Mouse (Mus musculus) cerebellum, adult 2 months (tissue): ENCODE measurements around the gene Zfp61. TPM values are rescaled to one million over a fixed set of nuclear protein-coding genes. Genes with fewer than 3 reads are reported as not detected.

Source experiments
- DNase-seq, 2 experiments: peaks; one replicate each; pipeline ENCODE4 v3.0.0; 2021
- H3K27ac ChIP-seq: fragments of 200-500 bp; 2 replicates; pipeline ENCODE4 v1.5.1; 2012; ENCODE audit warnings: low read length, control low read depth, inconsistent platforms; ENCODE audit not compliant: insufficient read depth
- H3K27me3 ChIP-seq: fragments of 200-500 bp; 2 replicates; pipeline ENCODE4 v1.6.1; 2012; ENCODE audit warnings: inconsistent platforms, mild to moderate bottlenecking, low read length, moderate library complexity; ENCODE audit not compliant: control insufficient read depth, insufficient read depth
- H3K4me1 ChIP-seq: fragments of 200-500 bp; 2 replicates; pipeline ENCODE4 v1.6.1; 2011; ENCODE audit warnings: low read length; ENCODE audit not compliant: control insufficient read depth, insufficient read depth
- H3K4me3 ChIP-seq: fragments of 200-500 bp; replicated peaks from 2 replicates; pipeline ENCODE3; 2011; ENCODE audit warnings: mild to moderate bottlenecking, low read depth, low read length, control low read depth; ENCODE audit not compliant: insufficient read depth
- CTCF ChIP-seq: fragments of 200-500 bp; IDR thresholded peaks from 2 replicates; pipeline ENCODE4 v1.5.1; 2011; ENCODE audit warnings: low read depth, mild to moderate bottlenecking, control low read depth, low read length, moderate library complexity, borderline replicate concordance; ENCODE audit not compliant: insufficient read depth
- POLR2A ChIP-seq: fragments of 200-500 bp; IDR thresholded peaks from 2 replicates; pipeline ENCODE4 v1.6.1; 2011; ENCODE audit warnings: low read length, control low read depth, borderline replicate concordance; ENCODE audit not compliant: insufficient read depth
- WGBS: fragments of 180-500 bp; shearing (Covaris S2); methylation state at CpG from one replicate; pipeline ENCODE4 v1.1.7; 2018; 5-methylcytosine and 5-hydroxymethylcytosine counted together
- polyA plus RNA-seq: library from polyadenylated mRNA; depleted of rRNA; stranded (reverse); fragments of >200 nt; gene quantifications from 2 replicates; pipeline ENCODE4 v1.2.3, GENCODE M21; 2012

The Zfp61 gene
- polyA plus RNA-seq, 1 experiment = 36.4 TPM

- Histone ChIP-seq H3K4me3 (peak overlapping the region; percentile 85), H3K27me3 (no peaks in the 10 kb centered on the region), H3K27ac (peak overlapping the region; percentile 58), H3K4me1 (peaks cover 4% of the 10 kb centered on the region; the same call in 1 of the 2 replicates)
- peak in 1 of 2 experiments; percentile 32 for DNase-seq
- TF ChIP-seq CTCF (no peak), POLR2A (no peak)
- WGBS = 15% methylated on average over 29 of the region's 29 CpGs
These were observed 14.9 kb upstream of the Zfp61 start for GRCm38 (mm10) chr7:24315726-24316566.

- Histone ChIP-seq H3K4me3 (peak overlapping the region; percentile 86), H3K4me1 (no peaks in the 10 kb centered on the region), H3K27ac (peak overlapping the region; percentile 45; the same call in 1 of the 2 replicates), H3K27me3 (no peaks in the 10 kb centered on the region)
- no peak for TF ChIP-seq POLR2A
- TF ChIP-seq CTCF = no peak
- WGBS = 2% methylated on average over 18 of the region's 18 CpGs
- peak; percentile 53 for DNase-seq
These were observed 1.1 kb downstream of the Zfp61 start for GRCm38 (mm10) chr7:24299823-24300481.

- Histone ChIP-seq H3K27ac (peak overlapping the region; percentile 69), H3K27me3 (no peaks in the 10 kb centered on the region), H3K4me1 (no peaks in the 10 kb centered on the region), H3K4me3 (peak overlapping the region; percentile 86)
- peak; percentile 90 to 91 for DNase-seq
- TF ChIP-seq POLR2A (peak; percentile 83; the same call in 1 of the 2 replicates), CTCF (peak; percentile 43)
- WGBS = under 1% methylated on average over 47 of the region's 47 CpGs
These were observed 1.9 kb downstream of the Zfp61 start for GRCm38 (mm10) chr7:24298973-24299708.

GRCm38 (mm10) chr7:24298635-24298972 is 2.4 kb downstream of the Zfp61 start:
- TF ChIP-seq CTCF = no peak
- TF ChIP-seq POLR2A = no peak
- Histone ChIP-seq H3K27ac (no peak overlapping the region), H3K4me1 (no peaks in the 10 kb centered on the region; the same call in 1 of the 2 replicates), H3K4me3 (peak overlapping the region; percentile 86), H3K27me3 (no peaks in the 10 kb centered on the region)
- WGBS = 2% methylated on average over 12 of the region's 12 CpGs
- DNase-seq = peak; percentile 17 to 28

GRCm38 (mm10) chr7:24297361-24298095 is 3.5 kb downstream of the Zfp61 start:
- DNase-seq = no peak
- TF ChIP-seq CTCF (no peak), POLR2A (no peak)
- 88% methylated on average over 15 of the region's 15 CpGs for WGBS
- Histone ChIP-seq H3K27me3 (no peaks in the 10 kb centered on the region), H3K27ac (no peak overlapping the region), H3K4me1 (no peaks in the 10 kb centered on the region; the same call in 1 of the 2 replicates), H3K4me3 (peak overlapping the region; percentile 86)

DNA sequence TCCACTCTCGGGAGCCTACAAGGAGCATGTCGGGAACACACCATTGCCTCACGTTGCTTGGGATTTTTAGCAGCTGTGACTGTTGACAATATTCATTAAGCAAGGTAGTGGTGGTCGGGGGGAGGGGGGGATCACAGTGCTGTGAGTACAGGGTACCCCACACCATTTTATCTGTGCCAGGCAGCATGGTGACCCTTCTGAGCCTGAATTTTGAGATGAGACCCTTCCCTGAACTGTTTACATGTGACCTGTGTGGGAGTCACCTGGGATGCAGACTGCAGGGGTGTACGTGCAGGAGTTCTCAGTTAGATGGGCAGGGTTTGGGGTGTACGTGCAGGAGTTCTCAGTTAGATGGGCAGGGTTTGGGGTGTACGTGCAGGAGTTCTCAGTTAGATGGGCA is 4.6 kb downstream of the Zfp61 start:
- WGBS = 97% methylated on average over 7 of the region's 7 CpGs
- no peak overlapping the region for H3K4me3 ChIP-seq
- H3K4me1 ChIP-seq = no peaks in the 10 kb centered on the region; the same call in 1 of the 2 replicates
- H3K27me3 ChIP-seq = no peaks in the 10 kb centered on the region
- TF ChIP-seq CTCF = no peak
- no peak for TF ChIP-seq POLR2A
- no peak overlapping the region for H3K27ac ChIP-seq
- DNase-seq = no peak

DNA sequence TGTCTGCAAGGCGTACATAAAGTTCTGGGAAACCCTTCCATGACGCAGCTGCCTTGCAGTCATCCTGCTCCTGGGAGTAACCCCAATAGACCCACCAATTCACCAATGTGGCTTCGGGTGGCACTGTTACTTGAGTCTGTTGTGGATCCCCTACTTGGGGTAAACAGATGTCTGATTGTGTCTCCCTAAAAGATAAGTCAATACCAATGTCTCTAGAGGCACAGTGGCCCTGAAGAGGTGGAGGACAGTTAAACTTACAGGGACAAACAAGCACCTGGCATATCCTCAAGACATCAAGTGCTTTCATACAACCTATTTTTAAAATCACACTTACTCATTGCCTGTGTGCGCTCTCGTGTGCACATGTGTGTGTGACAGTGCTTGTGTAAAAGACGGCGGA is 5.7 kb downstream of the Zfp61 start:
- Histone ChIP-seq H3K4me3 (no peak overlapping the region), H3K4me1 (peaks cover 1% of the 10 kb centered on the region), H3K27me3 (no peaks in the 10 kb centered on the region), H3K27ac (no peak overlapping the region)
- no peak for DNase-seq
- TF ChIP-seq CTCF (no peak), POLR2A (no peak)
- 96% methylated on average over 7 of the region's 7 CpGs for WGBS

DNA sequence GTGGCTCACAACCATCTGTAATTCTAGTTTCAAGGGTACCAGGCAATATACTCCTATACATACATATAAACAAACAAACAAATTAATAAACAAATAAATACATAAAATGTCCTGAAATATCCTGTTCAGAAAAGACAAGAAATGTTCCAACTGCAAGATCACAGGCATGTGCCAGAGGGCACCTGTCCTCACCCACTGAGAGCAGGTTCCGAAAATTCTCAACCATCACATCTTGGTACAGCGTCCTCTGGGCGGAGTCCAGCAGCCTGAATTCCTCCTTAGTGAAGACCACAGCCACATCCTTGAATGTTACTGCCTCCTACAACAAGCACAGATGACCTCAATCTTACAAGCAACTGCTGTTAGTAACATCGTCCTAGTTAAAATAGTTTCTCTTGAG is 6.3 kb downstream of the Zfp61 start:
- no peak for DNase-seq
- WGBS = 96% methylated on average over 4 of the region's 4 CpGs
- TF ChIP-seq CTCF (no peak), POLR2A (no peak)

More for the DNA sequence above, 6.3 kb downstream of the Zfp61 start:
- no peak overlapping the region for H3K4me3 ChIP-seq
- peaks cover 5% of the 10 kb centered on the region for H3K4me1 ChIP-seq
- no peak overlapping the region for H3K27ac ChIP-seq
- no peaks in the 10 kb centered on the region for H3K27me3 ChIP-seq
